Mouse (Mus musculus) midbrain, embryonic 10.5 days (tissue): ENCODE data around the gene Trim45. TPM values are rescaled to one million over a fixed set of nuclear protein-coding genes. Genes with fewer than 3 reads are reported as not detected.

ENCODE experiments used
- DNase-seq: peaks from one replicate; pipeline ENCODE4 v3.0.0-alpha.2; 2017; ENCODE audit warnings: low spot score
- H3K27ac ChIP-seq: fragments of 300-500 bp; sonication (generic); replicated peaks from 2 replicates; pipeline ENCODE4 v1.5.1; 2016; ENCODE audit warnings: mild to moderate bottlenecking
- H3K27me3 ChIP-seq: fragments of 300-500 bp; sonication (generic); 2 replicates; pipeline ENCODE4 v1.6.1; 2016; ENCODE audit warnings: low read depth, mild to moderate bottlenecking; ENCODE audit not compliant: poor library complexity, severe bottlenecking
- H3K36me3 ChIP-seq: fragments of 300-500 bp; sonication (generic); 2 replicates; pipeline ENCODE4 v1.6.1; 2016; ENCODE audit warnings: mild to moderate bottlenecking, moderate library complexity
- H3K4me1 ChIP-seq: fragments of 300-500 bp; sonication (generic); 2 replicates; pipeline ENCODE4 v1.6.1; 2016
- H3K4me3 ChIP-seq: fragments of 300-500 bp; sonication (generic); 2 replicates; pipeline ENCODE4 v1.5.1; 2016; ENCODE audit warnings: mild to moderate bottlenecking, moderate library complexity
- H3K9me3 ChIP-seq: fragments of 300-500 bp; sonication (generic); replicated peaks from 2 replicates; pipeline ENCODE4 v1.6.1; 2016; ENCODE audit warnings: mild to moderate bottlenecking
- WGBS: fragments of 180-500 bp; shearing (Covaris S2); methylation state at CpG from one replicate; pipeline ENCODE4 v1.1.7; 2016; 5-methylcytosine and 5-hydroxymethylcytosine counted together
- polyA plus RNA-seq: library from polyadenylated mRNA; unstranded; fragments of >200 nt; fragmentation: Nextera tagmentation; extraction: Ambion mirVana; gene quantifications from 2 replicates; pipeline ENCODE4 v1.2.1, GENCODE M21; 2016

The Trim45 gene
- polyA plus RNA-seq, 1 experiment from 2014 or later = 5.3 TPM

DNA sequence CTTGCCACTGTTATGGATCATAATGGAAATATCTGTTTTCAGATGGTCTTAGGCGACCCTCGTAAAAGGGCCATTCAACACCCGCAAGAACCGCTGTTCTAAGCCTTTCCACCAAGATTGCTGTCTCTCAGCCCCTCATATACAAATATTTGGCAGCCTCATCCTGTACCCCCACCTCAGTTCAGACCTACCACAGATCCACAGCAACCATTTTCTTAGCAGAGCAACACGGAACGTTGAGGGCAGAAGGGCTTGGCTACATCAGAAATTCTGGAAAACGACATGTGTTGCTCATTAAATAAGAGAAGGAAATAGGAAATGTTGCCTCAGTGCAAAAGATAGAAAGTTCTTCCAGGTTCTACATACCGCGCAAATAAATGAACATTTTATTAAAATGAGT lies 11.0 kb upstream of the Trim45 start:
- Histone ChIP-seq H3K4me3 (no peak overlapping the region), H3K27ac (no peak overlapping the region), H3K36me3 (no peaks in the 10 kb centered on the region), H3K27me3 (no peaks in the 10 kb centered on the region), H3K9me3 (no peaks in the 10 kb centered on the region), H3K4me1 (no peaks in the 10 kb centered on the region)
- DNase-seq = no peak
- WGBS = 88% methylated on average over 9 of the region's 9 CpGs

DNA sequence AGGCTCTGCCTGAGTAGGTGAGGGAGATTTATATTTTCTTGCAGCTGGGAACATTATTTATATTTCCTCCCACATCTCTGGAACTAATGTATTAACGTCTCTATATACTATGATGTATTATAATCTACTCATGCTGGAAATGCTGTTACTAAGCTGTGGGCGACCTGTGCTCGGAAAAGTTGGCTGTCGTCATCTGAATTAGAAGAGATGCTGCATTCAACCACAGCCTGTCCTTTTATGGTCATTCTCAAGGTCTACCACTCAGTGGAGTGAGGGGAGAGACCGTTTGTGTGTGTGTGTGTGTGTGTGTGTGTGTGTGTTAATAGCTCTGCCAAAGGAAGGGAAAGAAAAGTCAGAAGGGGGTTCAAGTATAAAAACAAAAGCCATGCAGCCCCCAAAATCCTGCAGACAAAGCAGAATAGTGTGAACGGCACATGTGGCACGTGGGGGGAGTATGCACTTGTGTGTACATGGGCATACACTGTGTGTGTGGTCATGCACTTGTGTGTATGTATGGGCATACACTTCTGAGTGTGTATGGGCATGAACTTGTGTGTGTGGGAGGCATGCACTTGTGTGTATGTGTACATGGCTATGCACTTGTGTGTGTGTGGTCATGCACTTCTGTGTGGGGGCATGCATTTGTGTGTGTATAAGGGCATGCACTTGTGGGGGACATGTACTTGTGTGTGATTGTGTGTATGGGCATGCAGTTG lies 10.3 kb upstream of the Trim45 start:
- Histone ChIP-seq H3K27ac (no peak overlapping the region), H3K9me3 (no peaks in the 10 kb centered on the region), H3K4me1 (no peaks in the 10 kb centered on the region), H3K4me3 (no peak overlapping the region), H3K27me3 (no peaks in the 10 kb centered on the region), H3K36me3 (no peaks in the 10 kb centered on the region)
- no peak for DNase-seq
- 82% methylated on average over 7 of the region's 7 CpGs for WGBS

DNA sequence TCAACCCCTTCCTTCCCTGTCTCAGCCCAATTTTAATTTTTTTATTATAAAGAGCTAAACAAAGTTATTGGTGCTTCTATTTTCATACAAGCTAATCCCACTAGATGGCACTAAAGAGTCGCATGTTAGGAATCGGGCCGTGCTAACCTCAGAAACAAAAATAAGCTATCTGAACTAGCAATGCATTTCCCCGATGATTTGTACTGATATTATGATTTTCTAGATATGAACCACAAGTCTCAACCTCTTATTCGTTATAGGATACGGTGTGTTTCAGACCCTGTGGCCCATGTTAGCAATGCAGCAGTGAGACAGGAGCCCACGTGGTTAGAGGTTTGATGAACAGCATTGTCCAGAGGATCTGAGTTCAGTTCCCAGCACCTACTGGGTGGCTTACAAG lies 5.2 kb upstream of the Trim45 start:
- WGBS = 28% methylated on average over 7 of the region's 7 CpGs
- Histone ChIP-seq H3K36me3 (no peaks in the 10 kb centered on the region), H3K27ac (no peak overlapping the region), H3K9me3 (no peaks in the 10 kb centered on the region), H3K27me3 (no peaks in the 10 kb centered on the region), H3K4me3 (no peak overlapping the region), H3K4me1 (peaks cover 4% of the 10 kb centered on the region)
- DNase-seq = no peak

DNA sequence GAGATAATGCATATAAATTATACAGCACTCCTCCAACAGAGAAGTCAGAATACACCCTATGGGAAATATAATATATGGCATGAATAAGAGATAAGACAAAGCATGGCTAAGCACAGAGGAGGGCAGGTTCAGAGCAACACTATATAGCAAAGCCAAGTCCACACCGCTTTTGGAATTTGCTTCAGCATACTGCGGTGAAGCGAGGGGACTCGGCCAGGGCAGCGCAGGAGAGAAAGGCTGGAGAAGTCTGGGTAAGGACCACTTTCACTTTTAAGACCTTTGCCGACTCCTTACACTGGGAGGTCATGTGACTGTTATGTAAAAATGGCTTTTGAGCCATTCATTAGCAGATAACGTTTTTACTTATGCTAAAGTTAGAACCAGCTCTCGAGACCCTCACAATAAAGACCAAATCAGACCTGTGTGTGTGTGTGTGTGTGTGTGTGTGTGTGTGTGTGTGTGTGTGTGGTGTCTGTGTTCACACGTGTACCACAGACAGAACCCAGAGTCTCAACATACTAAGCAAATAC lies 1.3 kb upstream of the Trim45 start:
- 83% methylated on average over 9 of the region's 9 CpGs for WGBS
- no peak overlapping the region for H3K27ac ChIP-seq
- H3K4me1 ChIP-seq = peaks cover 30% of the 10 kb centered on the region
- H3K4me3 ChIP-seq = no peak overlapping the region
- no peaks in the 10 kb centered on the region for H3K9me3 ChIP-seq
- no peak for DNase-seq
- peaks cover 5% of the 10 kb centered on the region for H3K36me3 ChIP-seq
- no peaks in the 10 kb centered on the region for H3K27me3 ChIP-seq

DNA sequence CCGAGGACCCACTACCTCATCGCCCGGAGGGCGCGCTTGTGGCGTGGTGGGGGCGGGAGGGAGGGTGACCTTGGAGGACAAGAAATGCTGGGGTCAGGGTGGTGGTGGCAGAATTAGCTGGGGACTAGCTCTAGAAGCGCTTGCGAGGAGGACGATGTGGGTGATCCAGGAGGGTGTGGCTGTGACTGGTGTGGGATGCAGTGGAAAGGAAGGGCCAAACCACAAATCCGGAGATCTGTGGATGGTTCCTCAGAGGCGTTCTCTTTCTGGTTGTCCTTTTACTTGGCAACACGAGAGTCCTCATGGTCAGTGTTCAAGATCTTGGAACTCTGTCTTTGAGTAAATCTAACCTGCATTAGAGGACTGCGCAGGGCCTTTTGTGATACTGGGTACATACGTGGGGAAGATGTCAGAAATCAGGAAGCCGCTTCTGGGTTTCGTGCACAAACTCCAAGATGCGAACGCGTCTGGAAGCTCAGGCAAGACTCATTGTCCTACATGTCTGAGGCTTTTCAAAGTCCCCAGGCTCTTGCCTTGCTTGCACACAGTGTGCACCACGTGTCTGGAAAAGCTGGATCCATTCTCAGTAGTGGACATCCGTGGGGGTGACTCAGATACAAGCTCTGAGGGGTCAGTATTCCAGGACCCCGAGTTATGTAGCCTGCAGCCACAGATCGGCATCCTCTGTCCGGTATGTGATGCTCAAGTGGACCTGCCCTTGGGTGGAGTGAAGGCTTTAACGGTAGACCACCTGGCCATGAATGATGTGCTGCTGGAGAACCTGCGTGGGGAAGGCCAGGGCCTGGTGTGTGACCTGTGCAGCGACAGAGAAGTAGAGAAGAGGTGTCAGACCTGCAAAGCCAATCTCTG lies 739 bp downstream of the Trim45 start:
- Histone ChIP-seq H3K27me3 (no peaks in the 10 kb centered on the region), H3K27ac (peak overlapping the region; percentile 94), H3K4me1 (peaks cover 40% of the 10 kb centered on the region), H3K9me3 (no peaks in the 10 kb centered on the region), H3K4me3 (peak overlapping the region; percentile 70), H3K36me3 (peaks cover 9% of the 10 kb centered on the region)
- WGBS = 41% methylated on average over 28 of the region's 28 CpGs
- no peak for DNase-seq

DNA sequence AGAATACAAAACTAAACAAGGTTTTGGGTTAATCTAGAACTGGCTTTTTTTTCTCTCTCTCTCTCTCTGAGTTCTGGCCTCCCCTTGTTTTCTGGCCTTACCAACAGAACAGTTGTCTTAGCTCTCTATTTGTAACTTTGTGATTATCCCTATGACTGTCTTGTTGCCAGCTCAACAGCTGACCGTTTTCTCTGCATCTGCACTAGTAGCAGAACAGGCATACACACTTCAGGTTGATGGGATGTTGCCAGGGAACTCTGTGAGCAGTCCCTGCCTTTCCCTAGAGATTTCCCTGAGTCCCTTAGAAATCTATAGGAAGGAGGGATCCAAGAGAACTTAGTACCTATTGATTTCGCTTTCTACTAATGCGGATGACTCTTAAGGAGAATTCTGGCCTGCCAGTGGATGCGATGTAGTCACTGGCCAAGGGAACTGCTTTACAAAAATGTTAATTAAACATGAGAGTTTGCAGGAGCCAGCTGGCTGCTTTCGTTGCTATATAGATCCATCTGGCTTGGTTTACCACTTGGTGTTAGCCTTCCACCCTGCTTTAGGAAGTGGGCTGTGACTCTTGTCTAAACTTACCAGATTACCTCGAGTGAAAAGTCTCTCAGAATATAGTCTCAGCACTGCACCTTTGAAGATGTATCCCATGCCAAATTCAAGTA lies 2.2 kb downstream of the Trim45 start:
- no peaks in the 10 kb centered on the region for H3K27me3 ChIP-seq
- WGBS = 85% methylated on average over 6 of the region's 6 CpGs
- DNase-seq = no peak

DNA sequence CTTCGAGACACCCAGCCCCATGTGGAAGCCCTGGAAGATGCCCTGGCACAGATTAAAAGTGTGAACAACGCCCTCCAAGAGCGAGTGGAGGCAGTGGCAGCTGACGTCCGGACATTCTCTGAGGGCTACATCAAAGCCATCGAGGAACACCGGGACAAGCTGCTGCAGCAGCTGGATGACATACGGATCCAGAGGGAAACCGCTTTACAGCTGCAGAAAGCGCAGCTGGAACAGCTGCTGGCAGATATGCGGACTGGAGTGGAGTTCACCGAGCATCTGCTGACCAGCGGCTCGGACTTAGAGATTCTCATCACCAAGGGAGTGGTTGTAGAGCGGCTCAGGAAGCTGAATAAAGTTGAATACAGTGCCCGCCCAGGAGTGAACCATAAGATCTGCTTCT lies 3.2 kb downstream of the Trim45 start:
- peaks cover 33% of the 10 kb centered on the region for H3K36me3 ChIP-seq
- 91% methylated on average over 16 of the region's 16 CpGs for WGBS
- H3K4me1 ChIP-seq = peaks cover 40% of the 10 kb centered on the region
- no peaks in the 10 kb centered on the region for H3K27me3 ChIP-seq
- DNase-seq = no peak
- H3K9me3 ChIP-seq = no peaks in the 10 kb centered on the region
- no peak overlapping the region for H3K4me3 ChIP-seq
- no peak overlapping the region for H3K27ac ChIP-seq

More for the DNA sequence above, 2.2 kb downstream of the Trim45 start:
- H3K4me3 ChIP-seq = no peak overlapping the region
- H3K4me1 ChIP-seq = peaks cover 40% of the 10 kb centered on the region
- H3K9me3 ChIP-seq = no peaks in the 10 kb centered on the region
- peaks cover 23% of the 10 kb centered on the region for H3K36me3 ChIP-seq
- H3K27ac ChIP-seq = no peak overlapping the region

DNA sequence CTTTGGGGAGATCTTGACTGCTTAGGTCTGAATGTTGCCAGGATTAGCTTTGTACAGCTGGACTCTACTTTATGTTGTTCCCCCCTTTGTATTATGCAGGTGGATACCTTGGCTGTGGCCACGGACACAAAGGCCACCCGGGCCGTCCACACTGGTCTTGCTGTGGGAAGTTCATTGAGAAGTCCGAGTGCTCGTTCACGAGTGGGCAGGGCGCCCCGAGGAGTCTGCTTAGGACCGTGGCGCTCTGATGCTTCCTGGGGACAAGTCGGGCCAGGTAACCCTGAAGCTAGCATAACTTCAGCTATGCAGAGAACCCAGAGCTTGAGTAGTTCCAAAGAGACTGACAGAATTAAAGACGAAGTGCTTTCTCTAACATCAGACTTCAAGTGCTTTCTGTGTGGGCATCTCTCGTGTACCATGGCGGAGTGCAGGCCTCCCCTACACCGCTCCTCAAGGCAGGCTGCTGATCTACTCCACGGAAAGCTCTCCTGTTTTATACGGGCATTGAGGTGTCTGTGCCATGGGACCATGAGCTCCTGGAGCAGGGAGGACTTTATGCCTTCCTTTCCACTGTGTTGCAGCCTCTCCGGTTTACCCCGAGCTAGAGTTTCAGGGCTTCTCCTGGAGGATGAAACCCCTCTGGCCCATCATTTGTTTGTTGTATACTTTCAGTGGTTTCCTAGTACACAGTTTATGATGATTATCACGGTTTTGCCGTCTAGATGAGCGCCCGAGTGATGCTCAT lies 9.5 kb downstream of the Trim45 start:
- no peak for DNase-seq
- H3K27me3 ChIP-seq = no peaks in the 10 kb centered on the region
- no peak overlapping the region for H3K27ac ChIP-seq
- 94% methylated on average over 23 of the region's 23 CpGs for WGBS
- H3K9me3 ChIP-seq = no peaks in the 10 kb centered on the region
- peaks cover 86% of the 10 kb centered on the region for H3K36me3 ChIP-seq
- H3K4me3 ChIP-seq = no peak overlapping the region
- H3K4me1 ChIP-seq = peaks cover 6% of the 10 kb centered on the region

DNA sequence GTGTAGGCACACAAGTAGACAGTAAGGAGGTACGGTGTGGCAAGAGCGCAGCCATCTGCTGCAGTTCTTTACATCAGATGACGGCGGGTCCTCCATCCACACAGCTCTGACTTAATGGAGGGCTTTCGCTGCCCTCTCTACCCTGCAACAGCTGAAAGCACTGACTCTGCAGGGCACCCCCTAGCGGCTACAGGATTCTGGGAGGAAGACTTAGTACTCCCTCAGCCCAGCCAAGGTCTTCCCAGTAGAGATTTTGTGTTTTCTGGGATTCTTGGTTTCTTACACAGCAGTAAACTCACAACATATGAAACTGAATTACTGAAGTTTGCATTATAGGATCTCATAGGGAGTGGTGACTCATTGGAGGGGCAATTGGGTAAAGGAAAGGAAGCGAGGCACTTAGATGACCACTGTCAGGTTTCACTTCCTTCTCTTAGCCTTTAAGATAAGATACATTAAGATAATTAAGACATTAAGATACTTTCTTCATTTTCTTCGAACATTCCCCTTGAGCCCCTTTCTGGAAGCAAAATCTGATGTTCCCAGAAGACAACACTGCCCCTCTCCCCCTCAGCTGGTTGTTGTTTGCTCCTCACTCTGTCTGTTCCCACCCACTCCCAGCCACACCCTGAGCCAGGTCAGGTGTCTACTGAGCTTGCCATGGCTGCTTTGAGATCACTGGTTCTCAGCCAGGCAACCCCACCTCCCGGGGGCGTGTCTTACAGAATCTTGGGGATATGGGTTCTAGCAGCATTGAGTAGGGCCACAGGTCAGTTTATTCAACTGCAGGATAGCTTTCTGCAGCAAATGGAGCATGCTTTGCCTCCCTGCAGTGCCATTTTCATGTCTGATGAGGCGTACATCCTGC lies 10.3 kb downstream of the Trim45 start:
- DNase-seq = no peak
- H3K9me3 ChIP-seq = no peaks in the 10 kb centered on the region
- H3K27me3 ChIP-seq = no peaks in the 10 kb centered on the region
- 74% methylated on average over 11 of the region's 11 CpGs for WGBS
- peaks cover 94% of the 10 kb centered on the region for H3K36me3 ChIP-seq
- no peak overlapping the region for H3K4me3 ChIP-seq
- no peak overlapping the region for H3K27ac ChIP-seq
- no peaks in the 10 kb centered on the region for H3K4me1 ChIP-seq

DNA sequence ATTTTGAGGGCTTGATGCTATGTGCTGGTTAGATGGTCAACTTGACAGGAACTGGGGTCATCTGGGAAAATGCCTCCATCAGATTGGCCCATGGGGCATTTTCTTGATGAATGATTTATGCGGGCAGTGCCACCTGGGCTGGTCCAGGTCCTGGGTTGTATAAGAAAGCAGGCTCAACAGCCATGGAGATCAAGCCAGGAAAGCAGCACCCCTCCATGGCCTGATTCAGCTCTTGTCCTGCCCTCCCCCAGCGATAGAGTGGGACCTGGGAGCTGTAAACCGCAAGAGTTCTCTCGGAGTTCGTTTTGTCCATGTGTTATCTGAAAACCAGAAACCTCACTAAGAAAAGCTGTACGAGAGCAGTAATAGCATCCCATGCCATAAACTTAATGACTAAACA lies 13.5 kb downstream of the Trim45 start:
- no peak overlapping the region for H3K27ac ChIP-seq
- no peak overlapping the region for H3K4me3 ChIP-seq
- no peaks in the 10 kb centered on the region for H3K27me3 ChIP-seq
- H3K36me3 ChIP-seq = peaks cover 97% of the 10 kb centered on the region
- DNase-seq = no peak
- H3K4me1 ChIP-seq = no peaks in the 10 kb centered on the region
- WGBS = 93% methylated on average over 6 of the region's 6 CpGs
- no peaks in the 10 kb centered on the region for H3K9me3 ChIP-seq

DNA sequence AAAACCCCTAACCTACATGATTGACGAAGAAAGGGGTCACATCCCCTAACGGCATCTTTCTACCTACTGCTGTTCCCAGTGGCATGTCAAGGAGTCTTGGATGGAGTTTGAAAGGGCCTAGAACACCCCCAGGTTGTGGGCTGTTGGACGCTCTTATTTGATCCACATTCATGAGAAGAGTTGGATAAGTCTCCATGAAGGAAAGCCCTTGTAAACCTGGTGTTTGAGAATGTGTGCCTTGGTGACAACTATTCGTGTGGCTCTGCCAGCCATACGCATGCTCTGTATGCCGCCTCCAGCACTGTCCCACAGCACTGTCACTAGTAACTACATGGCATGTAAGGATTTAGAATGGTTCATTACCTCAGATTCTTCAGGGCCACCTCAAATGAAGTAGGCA lies 14.2 kb downstream of the Trim45 start:
- 97% methylated on average over 6 of the region's 6 CpGs for WGBS
- Histone ChIP-seq H3K27me3 (no peaks in the 10 kb centered on the region), H3K27ac (no peak overlapping the region), H3K9me3 (no peaks in the 10 kb centered on the region), H3K4me3 (no peak overlapping the region), H3K36me3 (peaks cover 98% of the 10 kb centered on the region), H3K4me1 (no peaks in the 10 kb centered on the region)
- DNase-seq = no peak
